Mouse (Mus musculus) lung, postnatal 0 days (tissue): ENCODE results near the gene Elmo1. TPM values are rescaled to one million over a fixed set of nuclear protein-coding genes. Genes with fewer than 3 reads are reported as not detected.
A peak's percentile ranks its signal among the peaks of the same experiment; 100 is the strongest.

Experiments used
- ATAC-seq: fragments of 200-750 bp; cut with Nextera tagmentation; 2 replicates; pipeline ENCODE4 v1.8.0; 2017; ENCODE audit warnings: moderate library complexity
- DNase-seq: peaks from one replicate; pipeline ENCODE4 v3.0.0-alpha.2; 2016; ENCODE audit warnings: low spot score
- H3K27ac ChIP-seq: fragments of 300-500 bp; sonication (generic); 2 replicates; pipeline ENCODE4 v1.5.1; 2014; ENCODE audit warnings: antibody characterized with exemption, mild to moderate bottlenecking, low read length, mixed read lengths
- H3K27me3 ChIP-seq: fragments of 300-500 bp; sonication (generic); replicated peaks from 2 replicates; pipeline ENCODE4 v1.6.1; 2014; ENCODE audit warnings: low read length, mixed read lengths; ENCODE audit not compliant: insufficient read depth
- H3K36me3 ChIP-seq: fragments of 300-500 bp; sonication (generic); 2 replicates; pipeline ENCODE4 v1.6.1; 2014; ENCODE audit warnings: low read length, mixed read lengths; ENCODE audit not compliant: insufficient read depth
- H3K4me1 ChIP-seq: fragments of 300-500 bp; sonication (generic); 2 replicates; pipeline ENCODE4 v1.6.1; 2014; ENCODE audit warnings: antibody characterized with exemption, low read depth, low read length, mixed read lengths; ENCODE audit not compliant: insufficient read depth
- H3K4me2 ChIP-seq: fragments of 300-500 bp; sonication (generic); replicated peaks from 2 replicates; pipeline ENCODE4 v1.6.1; 2014; ENCODE audit warnings: low read depth, mild to moderate bottlenecking, low read length, moderate library complexity, mixed read lengths
- H3K4me3 ChIP-seq: fragments of 300-500 bp; sonication (generic); 2 replicates; pipeline ENCODE4 v1.5.1; 2014; ENCODE audit warnings: low read depth, low read length
- H3K9ac ChIP-seq: fragments of 300-500 bp; sonication (generic); replicated peaks from 2 replicates; pipeline ENCODE4 v1.6.1; 2014; ENCODE audit warnings: low read depth, mild to moderate bottlenecking
- H3K9me3 ChIP-seq: fragments of 300-500 bp; sonication (generic); 2 replicates; pipeline ENCODE4 v1.6.1; 2016; ENCODE audit warnings: low read length, mixed read lengths
- CTCF ChIP-seq: IDR thresholded peaks from 2 replicates; pipeline ENCODE4 v1.5.1; 2016; ENCODE audit warnings: antibody characterized with exemption, mild to moderate bottlenecking
- EP300 ChIP-seq: IDR thresholded peaks from 2 replicates; pipeline ENCODE4 v1.6.1; 2016; ENCODE audit warnings: antibody characterized with exemption, mild to moderate bottlenecking, control low read depth
- WGBS: fragments of 180-500 bp; shearing (Covaris S2); extraction: QIAGEN DNeasy Blood & Tissue Kit; methylation state at CpG from one replicate; pipeline ENCODE4 v1.1.7; 2014; 5-methylcytosine and 5-hydroxymethylcytosine counted together
- polyA plus RNA-seq: library from polyadenylated mRNA; unstranded; fragments of >200 nt; fragmentation: Nextera tagmentation; extraction: Ambion mirVana; gene quantifications from 2 replicates; pipeline ENCODE4 v1.2.1, GENCODE M21; 2015

The Elmo1 gene
- polyA plus RNA-seq, 1 experiment from 2014 or later: 20.8 TPM

- Histone ChIP-seq H3K4me2 (no peak overlapping the region), H3K36me3 (no peaks in the 10 kb centered on the region), H3K27me3 (no peaks in the 10 kb centered on the region), H3K27ac (peak overlapping the region; percentile 20), H3K9me3 (no peaks in the 10 kb centered on the region), H3K9ac (no peak overlapping the region), H3K4me1 (peaks cover 27% of the 10 kb centered on the region), H3K4me3 (no peak overlapping the region)
- ATAC-seq (0 out of 2 replicates have a peak, but pooled peaks have one; percentile 10), DNase-seq (peak; percentile 41)
- 35% methylated on average over 5 of the region's 5 CpGs for WGBS
- no peak for TF ChIP-seq EP300
Measured at GRCm38 (mm10) chr13:20097934-20098593, 7.7 kb downstream of the Elmo1 start.

- no peak for ATAC-seq
- Histone ChIP-seq H3K9ac (no peak overlapping the region), H3K4me2 (no peak overlapping the region), H3K4me1 (peaks cover 22% of the 10 kb centered on the region), H3K36me3 (no peaks in the 10 kb centered on the region), H3K27me3 (no peaks in the 10 kb centered on the region), H3K9me3 (no peaks in the 10 kb centered on the region), H3K4me3 (no peak overlapping the region), H3K27ac (peak overlapping the region; percentile 26; the same call in 1 of the 2 replicates)
- no peak for DNase-seq
- WGBS: 48% methylated on average over 3 of the region's 3 CpGs
- TF ChIP-seq CTCF (no peak), EP300 (no peak)
Measured at GRCm38 (mm10) chr13:20098594-20098965, 8.2 kb downstream of the Elmo1 start.

GRCm38 (mm10) chr13:20099546-20099945, 9.2 kb downstream of the Elmo1 start:
- Histone ChIP-seq H3K4me1 (peaks cover 18% of the 10 kb centered on the region), H3K4me3 (no peak overlapping the region), H3K36me3 (no peaks in the 10 kb centered on the region), H3K27me3 (no peaks in the 10 kb centered on the region), H3K9me3 (no peaks in the 10 kb centered on the region), H3K4me2 (no peak overlapping the region), H3K27ac (peak overlapping the region; percentile 44; the same call in 1 of the 2 replicates), H3K9ac (no peak overlapping the region)
- 19% methylated on average over 4 of the region's 4 CpGs for WGBS
- DNase-seq (peak; percentile 64), ATAC-seq (peak; percentile 59)
- TF ChIP-seq CTCF (no peak), EP300 (peak; percentile 69)

GRCm38 (mm10) chr13:20100357-20100756, 10.0 kb downstream of the Elmo1 start:
- peak overlapping the region; percentile 44 for H3K27ac ChIP-seq
- TF ChIP-seq EP300: peak; percentile 55; the same call in 1 of the 2 replicates
- TF ChIP-seq CTCF: no peak
- no peaks in the 10 kb centered on the region for H3K27me3 ChIP-seq
- DNase-seq: peak; percentile 35
- peak; percentile 44; the same call in 1 of the 2 replicates for ATAC-seq
- H3K4me3 ChIP-seq: no peak overlapping the region
- H3K36me3 ChIP-seq: no peaks in the 10 kb centered on the region
- H3K9ac ChIP-seq: no peak overlapping the region
- H3K9me3 ChIP-seq: no peaks in the 10 kb centered on the region
- 23% methylated on average over 3 of the region's 3 CpGs for WGBS
- 0 out of 2 replicates have a peak overlapping the region, but pooled peaks have one; percentile 3 for H3K4me2 ChIP-seq
- peaks cover 18% of the 10 kb centered on the region; the same call in 1 of the 2 replicates for H3K4me1 ChIP-seq

- Histone ChIP-seq H3K27ac (no peak overlapping the region), H3K4me2 (no peak overlapping the region), H3K4me1 (peaks cover 18% of the 10 kb centered on the region; the same call in 1 of the 2 replicates), H3K27me3 (no peaks in the 10 kb centered on the region), H3K9ac (no peak overlapping the region), H3K9me3 (no peaks in the 10 kb centered on the region), H3K4me3 (no peak overlapping the region), H3K36me3 (no peaks in the 10 kb centered on the region)
- no peak for ATAC-seq
- WGBS: 52% methylated on average over 5 of the region's 5 CpGs
- TF ChIP-seq EP300 (no peak), CTCF (no peak)
- DNase-seq: no peak
Measured at GRCm38 (mm10) chr13:20101691-20102090, 11.3 kb downstream of the Elmo1 start.

- H3K4me2 ChIP-seq: no peak overlapping the region
- no peak overlapping the region for H3K27ac ChIP-seq
- ATAC-seq (no peak), DNase-seq (no peak)
- no peak overlapping the region for H3K4me3 ChIP-seq
- no peaks in the 10 kb centered on the region for H3K27me3 ChIP-seq
- WGBS: 59% methylated on average over 2 of the region's 2 CpGs
- H3K9me3 ChIP-seq: no peaks in the 10 kb centered on the region
- peaks cover 6% of the 10 kb centered on the region; the same call in 1 of the 2 replicates for H3K4me1 ChIP-seq
- TF ChIP-seq CTCF (no peak), EP300 (no peak)
- H3K9ac ChIP-seq: no peak overlapping the region
- H3K36me3 ChIP-seq: no peaks in the 10 kb centered on the region
Measured at GRCm38 (mm10) chr13:20104791-20105190, 14.4 kb downstream of the Elmo1 start.
